Mouse (Mus musculus): Measurements from ENCODE around the gene Spns2.

GRCm38 (mm10) chr11:72497367-72497766 lies 7.7 kb upstream of the Spns2 start:
- TF ChIP-seq CTCF (IDR thresholded peaks at IDR 0.05; ENCODE audit: control insufficient read depth, insufficient read depth, insufficient replicate concordance, low read depth, low read length) (no peak), POLR2A (IDR thresholded peaks at IDR 0.05; ENCODE audit: control insufficient read depth, low read depth, low read length) (no peak)
